ENCODE assay signal across 25 mouse cellular contexts in genomic region chr6:39057161-39057560, GRCm38 (mm10).
"Had no signal": no experiment of that assay in that cellular context is flagged by ENCODE, and none has a peak within 500 bp of the region (broad histone marks: within the 10 kb centered on the region; RNA-seq: fewer than 3 reads in every experiment).

No protein-coding gene starts in this region.

- H3K36me3 ChIP-seq: heart, embryonic 10.5 days; heart, embryonic 12.5 days; hindbrain, embryonic 13.5 days; hindbrain, embryonic 15.5 days; intestine, embryonic 15.5 days; limb, embryonic 13.5 days; limb, embryonic 15.5 days; liver, embryonic 12.5 days had no signal

- H3K4me3 ChIP-seq: gastrocnemius, adult 2 months; heart, embryonic 10.5 days; heart, embryonic 12.5 days; hindbrain, embryonic 13.5 days; hindbrain, embryonic 15.5 days; intestine, embryonic 15.5 days; layer of hippocampus, adult 2 months; limb, embryonic 13.5 days; limb, embryonic 15.5 days; liver, embryonic 12.5 days had no signal

- H3K9me3 ChIP-seq: heart, embryonic 10.5 days; heart, embryonic 12.5 days; hindbrain, embryonic 13.5 days; hindbrain, embryonic 15.5 days; intestine, embryonic 15.5 days; limb, embryonic 13.5 days; limb, embryonic 15.5 days; liver, embryonic 12.5 days had no signal

- DNase-seq: gastrocnemius, adult 2 months; gastrocnemius, postnatal 10 days; gastrocnemius, postnatal 25 days; heart, adult 18-20 months; heart, postnatal 10 days; heart, postnatal 4 days; kidney, adult 18-20 months; kidney, adult 8-10 months; kidney, postnatal 10 days; kidney, postnatal 25 days; kidney, postnatal 4 days; left cerebral cortex, postnatal 4 days had no signal

- H3K9ac ChIP-seq: heart, embryonic 12.5 days; hindbrain, embryonic 13.5 days; hindbrain, embryonic 15.5 days; intestine, embryonic 15.5 days; limb, embryonic 13.5 days; limb, embryonic 15.5 days; liver, embryonic 12.5 days; liver, embryonic 14.5 days had no signal

- H3K27ac ChIP-seq: heart, embryonic 10.5 days; hindbrain, embryonic 13.5 days; hindbrain, embryonic 15.5 days; hindbrain, postnatal 0 days; intestine, embryonic 15.5 days; layer of hippocampus, adult 2 months; limb, embryonic 13.5 days; limb, embryonic 15.5 days; liver, embryonic 14.5 days had no signal

- H3K27me3 ChIP-seq: heart, embryonic 12.5 days; hindbrain, embryonic 13.5 days; hindbrain, embryonic 15.5 days; intestine, embryonic 15.5 days had no signal

- H3K4me2 ChIP-seq: heart, embryonic 12.5 days; hindbrain, embryonic 13.5 days; hindbrain, embryonic 15.5 days; intestine, embryonic 15.5 days; limb, embryonic 13.5 days; limb, embryonic 15.5 days; liver, embryonic 12.5 days had no signal

- ATAC-seq: hindbrain, postnatal 0 days; inflammation-experienced regulatory T-cells, adult 6 months; intestine, embryonic 15.5 days; intestine, postnatal 0 days; liver, embryonic 12.5 days had no signal
